Mouse (Mus musculus) testis, adult 2 months (tissue): ENCODE results near the gene Ncln.

ENCODE experiments used
- CTCF ChIP-seq: fragments of 200-500 bp; IDR thresholded peaks from 2 replicates; pipeline ENCODE4 v1.5.1; 2012; ENCODE audit warnings: low read depth, mild to moderate bottlenecking, inconsistent platforms, low read length, moderate library complexity; ENCODE audit not compliant: control insufficient read depth, insufficient read depth, insufficient replicate concordance
- POLR2A ChIP-seq: fragments of 200-500 bp; IDR thresholded peaks from 2 replicates; pipeline ENCODE4 v1.6.1; 2012; ENCODE audit warnings: low read depth, mild to moderate bottlenecking, inconsistent platforms, low read length, moderate library complexity; ENCODE audit not compliant: control insufficient read depth

- TF ChIP-seq CTCF (no peak), POLR2A (no peak)
These were observed 30.9 kb downstream of the Ncln start for GRCm38 (mm10) chr10:81465265-81465645.
